Mouse (Mus musculus): ENCODE data around the gene Sox30. TPM values are rescaled to one million over a fixed set of nuclear protein-coding genes. Genes with fewer than 3 reads are reported as not detected.
"Not testable (repeated sequence)": the region's sequence is repeated elsewhere in the genome, so short reads cannot be mapped to it uniquely, and the experiment has no call there.

The Sox30 gene
- polyA plus RNA-seq, 1 experiment from 2014 or later = not detected

GRCm38 (mm10) chr11:46032956-46033355 lies 52.8 kb downstream of the Sox30 start:
- no peaks in the 10 kb centered on the region for H3K36me3 ChIP-seq (ENCODE audit: inconsistent target)
- WGBS (ENCODE audit: missing documents) = 86% methylated on average over 7 of the region's 7 CpGs
- no peaks in the 10 kb centered on the region for H3K79me2 ChIP-seq (ENCODE audit: inconsistent target)
- H3K4me3 ChIP-seq (ENCODE audit: inconsistent target) = no peak overlapping the region
- no peak overlapping the region for H3K27ac ChIP-seq

- Histone ChIP-seq H3K4me3 (ENCODE audit: inconsistent target) (no peak overlapping the region), H3K27ac (no peak overlapping the region), H3K36me3 (ENCODE audit: inconsistent target) (no peaks in the 10 kb centered on the region), H3K79me2 (ENCODE audit: inconsistent target) (no peaks in the 10 kb centered on the region)
- 98% methylated on average over 10 of the region's 10 CpGs for WGBS (ENCODE audit: missing documents)
These were observed 56.3 kb downstream of the Sox30 start for GRCm38 (mm10) chr11:46036374-46036773.

- no peaks in the 10 kb centered on the region for H3K79me2 ChIP-seq (ENCODE audit: inconsistent target)
- WGBS (ENCODE audit: missing documents) = 87% methylated on average over 15 of the region's 15 CpGs
These were observed 58.8 kb downstream of the Sox30 start for GRCm38 (mm10) chr11:46038901-46039300.

GRCm38 (mm10) chr11:46039335-46039734 lies 59.2 kb downstream of the Sox30 start:
- H3K27ac ChIP-seq = no peak overlapping the region
- H3K36me3 ChIP-seq (ENCODE audit: inconsistent target) = no peaks in the 10 kb centered on the region
- no peak overlapping the region for H3K4me3 ChIP-seq (ENCODE audit: inconsistent target)
- 45% methylated on average over 11 of the region's 11 CpGs for WGBS (ENCODE audit: missing documents)
- H3K79me2 ChIP-seq (ENCODE audit: inconsistent target) = no peaks in the 10 kb centered on the region

More at GRCm38 (mm10) chr11:46038901-46039300, 58.8 kb downstream of the Sox30 start:
- Histone ChIP-seq H3K4me3 (ENCODE audit: inconsistent target) (no peak overlapping the region), H3K36me3 (ENCODE audit: inconsistent target) (no peaks in the 10 kb centered on the region), H3K27ac (no peak overlapping the region)

GRCm38 (mm10) chr11:46040841-46041556 lies 60.9 kb downstream of the Sox30 start:
- no peaks in the 10 kb centered on the region for H3K79me2 ChIP-seq (ENCODE audit: inconsistent target)
- H3K27ac ChIP-seq = no peak overlapping the region
- H3K36me3 ChIP-seq (ENCODE audit: inconsistent target) = no peaks in the 10 kb centered on the region
- no peak overlapping the region for H3K4me3 ChIP-seq (ENCODE audit: inconsistent target)
- 82% methylated on average over 9 of the region's 9 CpGs for WGBS (ENCODE audit: missing documents)

- no peaks in the 10 kb centered on the region for H3K79me2 ChIP-seq (ENCODE audit: inconsistent target)
- 76% methylated on average over 12 of the region's 12 CpGs for WGBS (ENCODE audit: missing documents)
- H3K27ac ChIP-seq = no peak overlapping the region
- H3K4me3 ChIP-seq (ENCODE audit: inconsistent target) = no peak overlapping the region
- no peaks in the 10 kb centered on the region for H3K36me3 ChIP-seq (ENCODE audit: inconsistent target)
These were observed 61.6 kb downstream of the Sox30 start for GRCm38 (mm10) chr11:46041607-46042267.

GRCm38 (mm10) chr11:46044781-46045180 lies 64.7 kb downstream of the Sox30 start:
- WGBS (ENCODE audit: missing documents) = 87% methylated on average over 5 of the region's 5 CpGs
- no peak overlapping the region for H3K27ac ChIP-seq
- H3K36me3 ChIP-seq (ENCODE audit: inconsistent target) = no peaks in the 10 kb centered on the region
- no peaks in the 10 kb centered on the region for H3K79me2 ChIP-seq (ENCODE audit: inconsistent target)
- H3K4me3 ChIP-seq (ENCODE audit: inconsistent target) = no peak overlapping the region

- 100% methylated on average over 3 of the region's 3 CpGs for WGBS (ENCODE audit: missing documents)
- no peak overlapping the region for H3K4me3 ChIP-seq (ENCODE audit: inconsistent target)
- H3K27ac ChIP-seq = no peak overlapping the region
- H3K79me2 ChIP-seq (ENCODE audit: inconsistent target) = no peaks in the 10 kb centered on the region
- no peaks in the 10 kb centered on the region for H3K36me3 ChIP-seq (ENCODE audit: inconsistent target)
These were observed 67.2 kb downstream of the Sox30 start for GRCm38 (mm10) chr11:46047264-46047663.

- not testable (repeated sequence) for H3K4me3 ChIP-seq (ENCODE audit: inconsistent target); H3K79me2 ChIP-seq (ENCODE audit: inconsistent target); H3K27ac ChIP-seq; H3K36me3 ChIP-seq (ENCODE audit: inconsistent target)
- 41% methylated on average over 19 of the region's 19 CpGs for WGBS (ENCODE audit: missing documents)
These were observed 72.1 kb downstream of the Sox30 start, which contains the start of gene Gm12166 for GRCm38 (mm10) chr11:46052105-46052659. Gene Gm12166 (minus strand): TSS chr11:46052321.

- not testable (repeated sequence) for H3K4me3 ChIP-seq (ENCODE audit: inconsistent target); H3K27ac ChIP-seq; H3K79me2 ChIP-seq (ENCODE audit: inconsistent target); H3K36me3 ChIP-seq (ENCODE audit: inconsistent target)
- 97% methylated on average over 3 of the region's 3 CpGs for WGBS (ENCODE audit: missing documents)
These were observed 73.3 kb downstream of the Sox30 start for GRCm38 (mm10) chr11:46053457-46053856.

GRCm38 (mm10) chr11:46054311-46054710 lies 74.2 kb downstream of the Sox30 start:
- Histone ChIP-seq H3K27ac (no peak overlapping the region), H3K36me3 (ENCODE audit: inconsistent target) (no peaks in the 10 kb centered on the region), H3K4me3 (ENCODE audit: inconsistent target) (no peak overlapping the region), H3K79me2 (ENCODE audit: inconsistent target) (no peaks in the 10 kb centered on the region)
- 72% methylated on average over 5 of the region's 5 CpGs for WGBS (ENCODE audit: missing documents)

- H3K36me3 ChIP-seq (ENCODE audit: inconsistent target) = no peaks in the 10 kb centered on the region
- no peaks in the 10 kb centered on the region for H3K79me2 ChIP-seq (ENCODE audit: inconsistent target)
- WGBS (ENCODE audit: missing documents) = 64% methylated on average over 13 of the region's 13 CpGs
- H3K27ac ChIP-seq = no peak overlapping the region
- no peak overlapping the region for H3K4me3 ChIP-seq (ENCODE audit: inconsistent target)
These were observed 75.1 kb downstream of the Sox30 start for GRCm38 (mm10) chr11:46054911-46055895.

GRCm38 (mm10) chr11:46055896-46056769 lies 76.0 kb downstream of the Sox30 start, which contains the start of gene Adam19:
Gene Adam19 (plus strand): TSS chr11:46055992.
- H3K27ac ChIP-seq = no peak within 1 kb of the TSS
- H3K79me2 ChIP-seq (ENCODE audit: inconsistent target) = no peaks in the 10 kb centered on the region
- 7% methylated on average over 51 of the region's 51 CpGs for WGBS (ENCODE audit: missing documents)

More at GRCm38 (mm10) chr11:46055896-46056769, 76.0 kb downstream of the Sox30 start, which contains the start of gene Adam19:
- Histone ChIP-seq H3K4me3 (ENCODE audit: inconsistent target) (peak within 1 kb of the TSS; percentile 22), H3K36me3 (ENCODE audit: inconsistent target) (no peaks in the 10 kb centered on the region)

Measured in macrophage (primary cell).